Mouse (Mus musculus) brain, embryonic 18.5 days (tissue): ENCODE data around the gene Myh7b.

ENCODE experiments used
- DNase-seq: peaks from one replicate; pipeline ENCODE4 v3.0.0-alpha.2; 2012; ENCODE audit warnings: low read depth, low spot score

Myh7b gene

DNA sequence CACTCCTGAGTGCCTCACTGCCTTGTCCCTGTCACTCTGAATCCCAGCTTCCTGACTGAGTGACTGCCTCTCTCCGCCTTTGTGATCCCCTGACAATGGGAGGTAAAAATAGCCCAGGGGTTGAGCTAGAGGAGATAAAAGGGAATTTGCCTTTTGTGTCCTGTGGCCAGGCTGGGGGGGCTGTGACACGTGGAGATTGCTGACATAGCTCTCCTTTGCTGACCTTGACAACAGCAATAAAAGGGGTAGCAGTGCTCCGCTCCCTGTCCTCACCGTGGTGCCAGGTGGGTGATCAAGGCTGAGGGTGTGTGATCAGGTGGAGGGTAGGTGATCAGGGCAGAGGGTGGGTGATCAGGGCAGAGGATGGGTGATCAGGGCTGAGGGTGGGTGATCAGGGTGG is at the start of gene Myh7b:
Gene Myh7b (plus strand): TSS at position 235 of the 400 bp plus-strand sequence.
- no peak for DNase-seq

GRCm38 (mm10) chr2:155562209-155562608 is 48.8 kb upstream of the Myh7b start:
- no peak for DNase-seq

DNA sequence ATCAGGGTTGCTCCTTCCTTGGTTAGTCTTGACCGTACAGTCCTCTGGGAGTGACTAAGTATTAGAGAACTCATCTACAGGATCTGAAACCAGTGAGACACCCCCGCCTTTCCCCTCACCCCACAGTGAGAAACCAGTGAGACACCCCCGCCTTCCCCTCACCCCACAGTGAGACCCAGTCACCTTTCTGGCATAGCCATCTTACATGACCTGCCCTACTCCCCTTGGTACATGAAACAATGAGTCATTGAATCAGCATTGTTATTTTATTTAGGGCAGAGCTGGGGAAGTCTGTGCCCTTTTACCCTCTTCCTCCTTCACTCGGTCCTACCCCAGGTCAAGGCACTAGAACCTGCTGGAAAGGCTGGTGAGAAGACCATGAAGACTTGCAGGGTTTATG is 48.1 kb upstream of the Myh7b start:
- no peak for DNase-seq

- DNase-seq: no peak
Measured at GRCm38 (mm10) chr2:155567751-155568150, 43.3 kb upstream of the Myh7b start.

DNA sequence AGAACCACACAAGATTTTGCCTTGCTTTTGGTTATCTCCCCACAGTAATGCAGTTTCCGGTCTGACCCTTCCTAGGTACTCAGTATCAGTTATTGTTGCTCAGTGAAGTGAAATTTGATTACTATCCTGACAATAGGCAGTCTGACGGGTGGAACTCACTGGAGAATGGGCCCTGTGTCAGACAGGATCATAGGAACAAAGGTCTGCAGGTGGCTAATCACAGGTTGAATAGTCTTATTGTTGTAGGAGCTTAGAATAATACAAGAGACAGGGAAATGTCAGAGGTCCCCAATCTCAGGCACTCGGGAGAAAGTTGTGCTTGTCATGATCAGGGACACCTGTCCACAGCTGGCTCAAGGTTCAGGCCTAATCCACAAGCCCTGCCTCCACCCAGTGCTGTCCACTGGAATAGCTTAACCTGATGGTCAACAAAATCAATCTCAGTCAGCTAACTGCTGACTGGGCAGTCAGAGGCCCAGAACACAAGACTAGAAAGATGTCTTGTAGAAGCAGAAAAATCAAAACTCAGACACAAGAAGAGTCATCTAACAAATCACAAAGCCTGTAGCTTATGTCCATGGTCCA is 41.7 kb upstream of the Myh7b start:
- DNase-seq: no peak

- DNase-seq: no peak
Measured at GRCm38 (mm10) chr2:155573001-155573400, 38.0 kb upstream of the Myh7b start.

DNA sequence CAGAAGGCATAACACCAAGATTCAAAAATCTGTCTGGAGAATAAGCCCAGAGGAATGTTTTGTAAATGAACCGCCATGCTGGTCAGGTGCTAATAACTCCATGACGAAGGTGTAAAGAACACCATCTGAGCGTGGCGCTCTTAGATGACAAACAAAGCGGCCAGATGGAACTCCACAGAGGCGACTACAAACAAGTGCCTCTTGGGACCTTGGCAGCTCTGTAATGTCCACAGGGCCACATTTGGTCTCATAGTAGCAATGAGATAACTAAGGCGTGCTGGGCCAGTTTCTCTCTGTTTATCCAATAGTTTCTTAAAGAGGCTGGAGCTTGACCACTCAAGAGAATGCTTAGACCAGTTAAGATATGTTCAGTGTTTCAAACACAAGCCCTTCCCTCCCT is 37.0 kb upstream of the Myh7b start:
- DNase-seq: no peak

DNA sequence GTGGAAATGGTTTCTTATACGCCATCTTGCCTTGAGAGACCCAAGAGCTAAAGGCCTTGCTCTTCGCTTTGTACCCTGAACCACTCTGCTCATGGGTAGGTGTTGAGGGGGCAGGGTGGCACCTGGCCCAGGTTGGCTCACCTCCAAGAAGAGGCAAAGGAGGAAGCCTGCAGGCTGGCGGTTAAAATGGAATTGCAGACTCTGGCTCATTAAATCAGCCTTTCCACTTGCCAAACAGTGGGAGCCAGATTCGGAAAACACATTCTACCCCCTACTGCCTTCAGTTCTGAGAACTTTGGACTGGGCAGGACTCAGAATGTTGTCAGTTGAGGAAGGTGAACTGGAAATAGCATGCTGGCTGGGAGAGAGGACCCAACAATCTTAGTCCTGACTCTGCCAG is 36.3 kb upstream of the Myh7b start:
- no peak for DNase-seq

DNA sequence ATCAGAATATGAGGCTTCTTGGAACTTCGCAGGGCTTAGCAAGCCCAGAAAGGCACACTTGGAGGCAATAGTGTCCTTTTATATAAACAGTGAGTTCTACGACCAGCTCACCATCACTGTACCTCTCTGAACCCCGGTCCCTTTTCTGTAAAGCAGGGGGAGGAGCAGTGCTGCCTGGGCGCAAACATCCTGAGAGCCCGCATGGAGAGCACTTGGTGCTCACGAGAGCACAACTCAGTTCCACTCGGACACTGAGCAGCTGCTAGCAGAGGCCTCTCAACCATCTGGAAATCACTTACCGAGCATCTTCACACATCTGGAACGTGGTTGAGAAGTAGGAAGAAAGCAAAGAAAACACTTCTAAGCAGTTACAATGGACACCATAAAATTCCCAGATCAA is 34.4 kb upstream of the Myh7b start:
- no peak for DNase-seq

DNA sequence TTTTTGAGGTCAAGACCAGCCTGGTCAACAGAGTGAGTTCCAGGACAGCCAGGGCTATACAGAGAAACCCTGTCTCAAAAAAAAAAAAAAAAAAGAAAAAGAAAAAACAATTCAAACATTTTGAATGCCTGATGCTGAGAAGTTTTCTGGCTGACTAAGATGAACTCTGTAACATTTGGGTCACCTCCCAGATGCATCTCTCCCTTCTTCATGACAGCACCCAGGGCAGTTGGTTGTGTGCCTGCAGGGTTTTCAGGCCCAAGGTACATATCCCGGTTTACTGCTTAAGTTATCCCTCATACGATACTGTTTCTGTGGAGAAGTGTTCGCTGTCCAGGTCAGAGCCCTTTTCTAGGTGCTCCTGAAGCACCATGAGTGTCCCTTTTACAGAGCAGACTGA is 30.7 kb upstream of the Myh7b start:
- no peak for DNase-seq

DNA sequence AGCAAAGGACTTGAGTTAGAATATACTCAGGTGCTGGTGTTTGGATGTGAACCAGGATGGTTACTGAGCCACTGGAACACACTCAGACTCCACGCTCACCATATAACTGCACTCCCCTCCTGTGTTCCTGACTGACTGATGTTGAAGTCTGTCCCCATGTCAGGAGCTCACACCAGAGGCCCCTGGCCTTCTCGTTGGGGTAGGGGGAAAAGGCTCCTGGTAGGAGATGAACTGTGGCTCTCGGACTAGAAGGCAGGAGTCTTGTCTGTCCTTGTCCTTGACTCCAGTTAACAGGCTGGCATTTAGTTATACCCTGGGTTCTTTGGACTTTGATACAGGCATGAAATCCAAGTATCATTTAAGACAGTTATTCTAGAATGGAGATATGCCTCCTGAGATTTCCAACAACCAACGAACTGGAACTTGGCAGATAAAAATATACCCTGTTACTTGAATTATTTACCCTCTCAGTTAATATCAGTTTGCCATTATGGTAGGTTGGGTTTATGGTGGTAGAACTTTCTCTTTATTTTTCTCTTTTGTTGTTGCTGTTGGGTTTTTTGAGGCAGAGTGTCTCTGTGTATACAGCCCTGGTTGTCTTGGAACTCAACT is 28.5 kb upstream of the Myh7b start:
- no peak for DNase-seq

DNA sequence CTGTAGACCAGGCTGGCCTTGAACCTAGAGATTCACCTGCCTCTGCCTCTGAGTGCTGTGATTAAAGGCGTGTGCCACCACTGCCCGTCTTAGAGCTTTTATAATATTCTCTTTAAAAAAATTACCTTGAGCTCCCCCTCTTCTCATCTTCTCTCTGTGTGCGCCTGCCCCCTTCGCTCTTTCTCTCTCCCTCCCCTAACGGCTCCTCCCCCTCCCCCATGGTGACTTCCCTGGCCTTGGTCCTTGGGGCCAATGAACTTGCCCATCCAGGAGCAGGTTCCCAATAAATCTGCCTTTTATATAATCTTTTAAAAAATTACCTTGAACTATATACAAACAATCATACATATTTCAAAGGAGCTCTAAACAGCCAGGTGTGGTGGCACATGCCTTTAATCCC is 28.0 kb upstream of the Myh7b start:
- no peak for DNase-seq

DNA sequence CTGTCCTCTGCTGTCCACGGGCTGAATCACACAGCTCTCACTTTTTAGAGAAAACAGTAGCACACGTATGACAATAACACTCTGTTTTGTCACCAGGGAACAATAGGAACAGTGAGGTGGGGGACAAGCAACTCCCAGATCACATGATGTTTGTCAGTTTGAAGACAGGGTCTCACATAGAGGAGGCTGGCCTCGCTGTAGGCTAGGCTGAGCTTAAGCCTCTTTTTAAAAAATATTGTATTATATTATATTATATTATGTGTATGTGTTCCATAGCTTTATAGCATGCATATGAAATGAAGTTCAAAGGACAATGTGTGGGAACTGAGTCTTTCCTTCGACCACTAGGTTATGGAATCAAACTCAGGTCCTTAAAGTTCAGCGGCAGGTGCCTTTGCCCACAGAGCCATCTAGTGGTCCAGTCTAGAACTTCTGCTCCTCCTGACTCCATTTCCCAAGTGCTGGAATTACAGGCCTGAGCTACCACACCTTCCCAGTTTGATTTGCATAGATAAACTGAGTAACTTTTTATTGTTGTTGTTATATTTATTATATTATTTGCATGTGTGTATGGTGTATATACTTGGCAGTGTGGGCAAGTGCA is 27.0 kb upstream of the Myh7b start:
- peak; percentile 18 for DNase-seq

GRCm38 (mm10) chr2:155585082-155585481 is 25.9 kb upstream of the Myh7b start:
- DNase-seq: no peak

DNA sequence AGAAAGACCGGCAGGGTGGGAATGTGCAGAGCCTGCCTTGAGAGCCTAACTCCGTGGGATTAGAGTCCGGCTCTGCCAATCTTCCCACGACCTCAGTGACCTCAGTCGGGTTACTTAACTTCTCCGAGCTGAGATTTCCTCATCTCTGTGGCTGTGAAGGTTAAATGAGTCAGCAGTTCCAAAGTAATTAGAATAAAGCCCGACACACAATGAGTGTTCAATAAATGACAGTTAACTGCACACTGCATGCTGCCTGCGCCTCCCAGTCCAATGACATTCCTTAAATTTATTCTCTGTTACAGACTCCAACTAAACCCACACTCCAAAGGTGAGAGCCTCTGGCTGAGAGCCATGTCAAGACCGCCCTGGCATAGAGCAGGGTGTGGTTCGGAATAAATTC is 25.5 kb upstream of the Myh7b start:
- DNase-seq: no peak

- no peak for DNase-seq
Measured at GRCm38 (mm10) chr2:155588136-155588535, 22.9 kb upstream of the Myh7b start.

DNA sequence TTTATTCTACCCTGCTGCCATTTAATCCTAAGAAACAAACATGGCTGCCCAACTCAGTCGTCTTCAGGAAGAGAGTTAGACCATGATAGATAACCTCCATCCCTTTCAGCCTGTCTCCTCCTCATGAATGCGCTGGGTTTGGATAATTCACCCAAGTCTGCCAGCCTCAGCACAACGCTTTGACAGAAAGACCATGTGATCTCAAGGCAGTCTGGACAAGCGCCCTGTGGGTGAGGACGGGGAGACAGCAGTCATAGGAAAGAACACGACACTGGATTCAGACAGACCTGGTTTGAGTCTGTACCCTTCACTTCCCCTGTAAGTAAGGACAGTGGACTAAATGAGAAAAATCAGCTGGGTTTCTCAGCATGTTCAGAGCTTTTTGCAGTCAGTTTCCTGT is 21.5 kb upstream of the Myh7b start:
- DNase-seq: no peak

DNA sequence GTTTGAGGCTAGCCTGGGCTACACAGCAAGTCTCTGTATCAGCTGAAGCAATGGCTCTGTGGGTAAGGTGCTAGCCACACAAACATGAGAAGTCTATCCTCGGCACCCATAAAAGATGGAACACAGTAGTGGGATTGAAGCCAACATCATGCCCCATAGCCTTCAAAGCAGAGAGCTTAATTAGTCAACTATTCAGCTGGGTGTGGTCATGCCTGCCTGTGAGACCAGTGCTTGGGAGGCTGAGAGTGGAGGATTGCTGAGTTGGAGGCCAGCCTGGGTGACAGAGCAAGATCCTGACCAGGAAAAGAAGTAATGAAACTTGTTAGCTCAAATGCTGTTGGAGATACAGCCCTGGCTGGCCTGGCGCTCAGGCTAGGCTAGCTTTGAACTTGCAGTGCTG is 20.1 kb upstream of the Myh7b start:
- no peak for DNase-seq

DNA sequence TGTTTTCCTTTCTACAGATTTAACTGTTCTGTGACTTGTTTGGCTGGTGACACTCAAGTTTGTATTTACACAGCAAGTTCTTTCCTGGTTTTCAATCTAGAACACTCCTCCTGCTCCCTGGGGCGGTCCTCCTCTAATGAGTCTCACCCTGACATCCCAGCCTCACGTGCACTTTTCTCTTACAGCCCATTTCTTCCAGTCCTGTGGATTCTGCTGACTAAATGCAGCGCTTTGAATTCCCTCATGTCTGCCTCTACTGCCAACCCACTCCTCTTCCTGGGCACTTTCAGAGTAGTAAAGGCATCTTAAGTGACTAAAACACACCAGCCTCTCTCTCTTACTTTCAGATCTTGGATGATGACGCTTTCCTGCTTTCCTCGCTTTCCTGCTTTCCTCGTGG is 19.3 kb upstream of the Myh7b start:
- no peak for DNase-seq

DNA sequence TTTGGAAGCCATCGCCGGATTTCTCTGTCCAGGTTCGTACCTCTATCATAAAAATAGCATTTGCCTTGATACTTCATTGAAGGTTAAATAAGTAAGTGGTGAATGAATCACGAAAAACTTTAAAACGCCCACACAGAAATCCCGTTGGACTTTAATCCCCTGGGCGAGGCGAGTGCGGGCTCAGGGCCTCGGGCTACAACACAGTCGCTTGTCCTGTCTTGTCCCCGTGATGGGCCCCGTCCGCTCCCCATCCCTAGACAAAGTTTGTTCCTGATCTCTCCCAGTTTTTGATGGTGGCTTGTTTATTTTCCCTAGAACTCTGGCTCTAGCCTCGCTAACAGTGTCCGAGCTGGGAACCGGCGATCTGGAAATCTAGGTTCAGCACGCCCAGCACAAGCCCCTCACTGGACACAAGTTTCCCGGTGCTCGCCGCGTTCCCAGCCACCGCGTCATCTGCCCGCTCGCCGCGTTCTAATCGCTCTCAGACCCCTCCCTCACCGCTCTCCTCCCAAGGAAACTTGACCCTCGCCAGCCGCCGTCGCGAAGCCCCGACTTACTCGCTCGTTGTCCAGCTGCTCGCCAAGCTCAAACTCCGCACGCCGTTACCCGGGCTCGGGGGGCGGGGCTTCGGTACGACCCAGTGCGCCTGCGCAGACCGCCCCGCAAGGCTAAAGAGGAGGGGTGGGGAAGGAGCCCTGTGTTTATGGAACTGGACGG is 18.7 kb upstream of the Myh7b start, which contains the start of gene Gss:
Gene Gss (minus strand): TSS at position 674 of the 717 bp plus-strand sequence.
- peak; percentile 87 for DNase-seq

DNA sequence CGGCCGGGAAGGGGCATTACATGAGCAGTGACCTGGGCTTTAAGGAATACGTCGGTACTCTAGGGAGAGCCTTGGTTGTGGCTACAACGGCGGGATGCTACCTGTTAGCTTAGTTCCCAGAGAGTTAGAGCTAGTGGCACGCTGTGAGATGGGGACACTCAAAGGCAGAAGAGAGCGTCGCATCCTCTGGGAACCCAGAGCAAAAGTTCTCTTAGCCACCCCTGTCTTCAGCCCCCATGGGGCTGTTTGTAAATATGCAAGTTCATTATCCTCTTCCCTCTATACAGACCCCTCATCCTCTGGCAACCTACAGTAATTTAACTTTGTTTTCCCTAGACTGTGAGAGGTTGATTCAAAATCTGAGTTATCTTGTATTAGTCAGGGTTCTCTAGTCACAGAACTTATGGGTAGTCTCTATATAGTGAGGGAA is 18.1 kb upstream of the Myh7b start:
- no peak for DNase-seq

DNA sequence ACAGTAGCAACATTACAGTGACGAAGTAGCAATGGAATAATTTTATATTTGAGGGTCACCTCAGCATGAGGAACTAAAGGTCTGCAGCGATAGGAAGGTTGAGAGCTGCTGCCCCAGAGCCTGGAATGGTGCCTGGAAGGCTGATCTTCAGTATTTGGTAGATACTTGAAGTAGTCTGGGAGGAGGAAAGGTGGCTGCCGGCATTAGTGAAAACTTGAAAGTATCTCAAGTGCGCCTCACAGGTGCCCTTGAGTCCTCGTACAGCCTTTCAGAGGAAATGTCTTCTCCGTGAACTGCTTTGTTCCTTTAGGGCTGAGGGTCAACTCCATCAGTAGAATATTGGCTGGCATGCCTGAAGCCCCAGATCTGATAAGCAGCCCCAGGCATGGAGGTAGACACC is 15.5 kb upstream of the Myh7b start:
- DNase-seq: no peak

GRCm38 (mm10) chr2:155603707-155604106 is 7.3 kb upstream of the Myh7b start:
- no peak for DNase-seq
